Mouse (Mus musculus): ENCODE measurements around the gene Add2. TPM values are rescaled to one million over a fixed set of nuclear protein-coding genes. Genes with fewer than 3 reads are reported as not detected.
A peak's percentile ranks its signal among the peaks of the same experiment; 100 is the strongest.
"Not testable (repeated sequence)": the region's sequence is repeated elsewhere in the genome, so short reads cannot be mapped to it uniquely, and the experiment has no call there.

Add2 gene
- total RNA-seq (2022), result 100 to 1,000 TPM; 231 to 268 (median 258) TPM

GRCm38 (mm10) chr6:86028601-86029322, at the start of gene Add2:
Gene Add2, plus strand, starts transcription at chr6:86028681.
- peak in 1 of 2 experiments; percentile 66 for DNase-seq (ENCODE audit: low spot score in 2 of 2)

GRCm38 (mm10) chr6:85978736-85979135, 49.7 kb upstream of the Add2 start:
- DNase-seq (ENCODE audit: low spot score in 2 of 2), result not testable (repeated sequence)

- DNase-seq (ENCODE audit: low spot score in 2 of 2), result no peak
Measured at GRCm38 (mm10) chr6:85984351-85984750, 44.1 kb upstream of the Add2 start.

GRCm38 (mm10) chr6:85989570-85989969, 38.9 kb upstream of the Add2 start:
- DNase-seq (ENCODE audit: low spot score in 2 of 2), result not testable (repeated sequence)

GRCm38 (mm10) chr6:85990774-85991173, 37.7 kb upstream of the Add2 start:
- DNase-seq (ENCODE audit: low spot score in 2 of 2), result not testable (repeated sequence)

GRCm38 (mm10) chr6:86003405-86003925, 25.0 kb upstream of the Add2 start:
- no peak for DNase-seq (ENCODE audit: low spot score in 2 of 2)

GRCm38 (mm10) chr6:86004271-86005148, 24.0 kb upstream of the Add2 start:
- peak; percentile 54 to 76 for DNase-seq (ENCODE audit: low spot score in 2 of 2)

- DNase-seq (ENCODE audit: low spot score in 2 of 2), result peak in 1 of 2 experiments; percentile 68
Measured at GRCm38 (mm10) chr6:86009980-86010379, 18.5 kb upstream of the Add2 start.

- DNase-seq (ENCODE audit: low spot score in 2 of 2), result not testable (repeated sequence)
Measured at GRCm38 (mm10) chr6:86014812-86015211, 13.7 kb upstream of the Add2 start.

- DNase-seq (ENCODE audit: low spot score in 2 of 2), result no peak
Measured at GRCm38 (mm10) chr6:86015871-86016270, 12.6 kb upstream of the Add2 start, which contains the start of gene Figla. Gene Figla, plus strand, starts transcription at chr6:86016171.

- DNase-seq (ENCODE audit: low spot score in 2 of 2), result no peak
Measured at GRCm38 (mm10) chr6:86016793-86017350, 11.6 kb upstream of the Add2 start.

- no peak for DNase-seq (ENCODE audit: low spot score in 2 of 2)
Measured at GRCm38 (mm10) chr6:86019415-86020237, 8.9 kb upstream of the Add2 start.

- no peak for DNase-seq (ENCODE audit: low spot score in 2 of 2)
Measured at GRCm38 (mm10) chr6:86020948-86021347, 7.5 kb upstream of the Add2 start.

GRCm38 (mm10) chr6:86026632-86027292, 1.7 kb upstream of the Add2 start:
- no peak for DNase-seq (ENCODE audit: low spot score in 2 of 2)

- DNase-seq (ENCODE audit: low spot score in 2 of 2), result no peak
Measured at GRCm38 (mm10) chr6:86028150-86028549, 331 bp upstream of the Add2 start.

- no peak for DNase-seq (ENCODE audit: low spot score in 2 of 2)
Measured at GRCm38 (mm10) chr6:86029323-86029713, 837 bp downstream of the Add2 start.

- DNase-seq (ENCODE audit: low spot score in 2 of 2), result no peak
Measured at GRCm38 (mm10) chr6:86031527-86031926, 3.0 kb downstream of the Add2 start.

GRCm38 (mm10) chr6:86033635-86034034, 5.2 kb downstream of the Add2 start:
- DNase-seq (ENCODE audit: low spot score in 2 of 2), result no peak

- DNase-seq (ENCODE audit: low spot score in 2 of 2), result no peak
Measured at GRCm38 (mm10) chr6:86038901-86039300, 10.4 kb downstream of the Add2 start.

GRCm38 (mm10) chr6:86040140-86040539, 11.7 kb downstream of the Add2 start:
- DNase-seq (ENCODE audit: low spot score in 2 of 2), result no peak

Data from layer of hippocampus, adult 8-10 months (tissue).